Mouse (Mus musculus) midbrain, embryonic 16.5 days (tissue): ENCODE measurements around the gene Gkap1. TPM values are rescaled to one million over a fixed set of nuclear protein-coding genes. Genes with fewer than 3 reads are reported as not detected.

Experiments used
- ATAC-seq: fragments of 200-750 bp; cut with Nextera tagmentation; 2 replicates; pipeline ENCODE4 v1.8.0; 2017; ENCODE audit warnings: moderate TSS enrichment
- H3K27ac ChIP-seq: fragments of 300-500 bp; sonication (generic); 2 replicates; pipeline ENCODE4 v1.5.1; 2014; ENCODE audit warnings: mild to moderate bottlenecking, low read length, mixed read lengths
- H3K27me3 ChIP-seq: fragments of 300-500 bp; sonication (generic); 2 replicates; pipeline ENCODE4 v1.6.1; 2014; ENCODE audit warnings: low read depth, low read length, mixed read lengths; ENCODE audit not compliant: control insufficient read depth, insufficient read depth
- H3K36me3 ChIP-seq: fragments of 300-500 bp; sonication (generic); 2 replicates; pipeline ENCODE4 v1.6.1; 2014; ENCODE audit warnings: mild to moderate bottlenecking, low read length, moderate library complexity, mixed read lengths; ENCODE audit not compliant: control insufficient read depth, insufficient read depth
- H3K4me1 ChIP-seq: fragments of 300-500 bp; sonication (generic); 2 replicates; pipeline ENCODE4 v1.6.1; 2014; ENCODE audit warnings: mild to moderate bottlenecking, low read length, mixed read lengths; ENCODE audit not compliant: control insufficient read depth, insufficient read depth
- H3K4me2 ChIP-seq: fragments of 300-500 bp; sonication (generic); 2 replicates; pipeline ENCODE4 v1.6.1; 2014; ENCODE audit warnings: mild to moderate bottlenecking, low read length, mixed read lengths
- H3K4me3 ChIP-seq: fragments of 300-500 bp; sonication (generic); 2 replicates; pipeline ENCODE4 v1.5.1; 2014; ENCODE audit warnings: low read depth, mild to moderate bottlenecking, low read length, moderate library complexity, mixed read lengths
- H3K9ac ChIP-seq: fragments of 300-500 bp; sonication (generic); 2 replicates; pipeline ENCODE4 v1.6.1; 2014; ENCODE audit warnings: low read depth, low read length, mixed read lengths
- H3K9me3 ChIP-seq: fragments of 300-500 bp; sonication (generic); replicated peaks from 2 replicates; pipeline ENCODE4 v1.6.1; 2014; ENCODE audit warnings: mild to moderate bottlenecking, low read length, mixed read lengths; ENCODE audit not compliant: control insufficient read depth, poor library complexity, severe bottlenecking
- WGBS: fragments of 180-500 bp; shearing (Covaris S2); extraction: QIAGEN DNeasy Blood & Tissue Kit; methylation state at CpG from one replicate; pipeline ENCODE4 v1.1.7; 2014; 5-methylcytosine and 5-hydroxymethylcytosine counted together
- polyA plus RNA-seq: library from polyadenylated mRNA; unstranded; fragments of >200 nt; fragmentation: Nextera tagmentation; extraction: Ambion mirVana; gene quantifications from 2 replicates; pipeline ENCODE4 v1.2.1, GENCODE M21; 2015

Gene Gkap1
- polyA plus RNA-seq, 1 experiment from 2014 or later = 20.4 TPM

DNA sequence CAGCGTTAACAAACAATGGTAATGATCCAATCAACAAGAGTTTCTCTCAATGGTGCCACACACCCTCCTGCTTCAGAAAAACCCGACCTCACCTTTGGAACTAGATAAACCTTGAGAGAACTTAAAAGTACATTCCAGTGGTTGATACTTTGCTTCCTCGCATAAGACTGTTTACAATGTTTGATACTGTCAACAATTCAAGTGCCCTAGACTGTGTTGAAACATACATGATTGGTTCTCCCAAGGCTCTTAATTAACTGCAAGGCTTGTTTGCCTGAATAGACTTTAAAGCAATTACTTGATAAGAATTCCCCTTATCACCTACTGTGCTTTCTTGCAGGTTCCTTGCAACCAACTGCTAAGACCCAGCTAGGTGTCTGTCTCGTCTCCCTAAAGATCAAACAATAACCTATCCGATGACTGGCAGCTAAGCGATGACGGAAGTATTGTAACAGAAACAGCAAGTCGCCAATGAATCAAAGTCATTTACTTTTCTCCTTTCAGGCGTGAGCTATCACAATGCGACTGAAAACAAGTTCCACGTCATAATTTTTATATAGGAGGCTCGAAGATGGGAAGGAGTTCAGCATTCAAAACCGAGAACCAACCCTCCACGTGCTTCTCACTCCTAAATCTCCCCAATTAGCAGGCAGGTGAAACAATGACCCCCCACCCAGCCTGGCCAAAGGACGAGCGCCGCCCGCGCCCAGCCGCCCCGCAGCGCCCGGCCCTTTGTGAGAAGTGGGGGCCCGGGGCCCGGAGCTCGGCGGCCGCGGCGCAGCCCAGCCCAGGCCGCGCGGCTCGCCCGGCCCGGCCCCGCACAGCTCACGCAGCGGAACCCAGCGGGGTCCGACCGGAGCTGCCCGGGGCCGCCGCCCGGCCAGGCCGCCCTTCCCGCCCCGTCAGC lies 60.9 kb downstream of the Gkap1 start:
- peak overlapping the region; percentile 73 for H3K4me2 ChIP-seq
- peak overlapping the region; percentile 96 for H3K9ac ChIP-seq
- 2% methylated on average over 49 of the region's 49 CpGs for WGBS
- ATAC-seq = peak; percentile 73
- H3K9me3 ChIP-seq = no peaks in the 10 kb centered on the region
- H3K4me3 ChIP-seq = peak overlapping the region; percentile 99
- H3K27me3 ChIP-seq = no peaks in the 10 kb centered on the region
- H3K27ac ChIP-seq = peak overlapping the region; percentile 95
- no peaks in the 10 kb centered on the region for H3K36me3 ChIP-seq
- H3K4me1 ChIP-seq = peaks cover 33% of the 10 kb centered on the region

DNA sequence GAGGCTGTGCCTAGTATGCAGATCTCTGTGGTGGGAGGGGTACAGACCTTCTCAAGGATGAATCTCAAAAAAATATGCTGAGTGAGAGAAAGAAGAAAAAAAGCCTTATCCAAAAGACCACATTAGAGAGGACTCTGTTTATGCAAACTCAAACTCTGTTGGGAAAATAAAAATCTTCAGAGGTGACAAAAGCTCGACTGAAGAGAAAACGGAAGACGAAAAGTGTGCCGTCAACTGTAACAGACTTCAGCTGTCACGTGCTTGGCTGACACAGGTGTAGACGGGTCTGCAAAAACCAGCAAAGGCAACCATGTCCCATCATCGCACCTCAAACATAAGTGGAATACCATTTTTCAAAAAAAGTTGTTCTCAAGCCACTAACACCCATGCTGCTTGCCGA lies 61.7 kb downstream of the Gkap1 start:
- Histone ChIP-seq H3K4me2 (peak overlapping the region; percentile 73), H3K9ac (no peak overlapping the region; the same call in 1 of the 2 replicates), H3K36me3 (no peaks in the 10 kb centered on the region), H3K4me1 (peaks cover 33% of the 10 kb centered on the region), H3K4me3 (peak overlapping the region; percentile 99), H3K9me3 (no peaks in the 10 kb centered on the region), H3K27ac (no peak overlapping the region), H3K27me3 (no peaks in the 10 kb centered on the region)
- ATAC-seq = no peak
- WGBS = 67% methylated on average over 8 of the region's 8 CpGs

DNA sequence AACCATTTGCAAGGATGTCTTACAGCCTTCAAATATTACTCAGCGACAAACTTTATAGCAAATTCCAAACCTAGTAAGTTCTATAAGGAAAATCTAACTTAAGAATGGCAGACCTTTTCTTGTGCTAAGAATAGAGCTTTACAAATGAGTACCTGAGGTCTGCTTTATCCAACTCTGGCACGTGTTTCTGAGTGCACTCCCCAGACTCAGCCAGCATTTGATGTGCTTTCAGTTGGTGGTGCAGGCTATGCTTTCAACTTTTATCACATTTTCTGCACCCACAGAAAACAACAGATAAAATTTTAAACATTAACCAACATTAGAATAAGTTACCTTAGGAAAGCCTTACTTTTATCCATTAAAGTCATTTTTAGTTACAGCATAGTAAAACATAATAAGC lies 63.0 kb downstream of the Gkap1 start:
- no peak overlapping the region for H3K4me3 ChIP-seq
- no peak overlapping the region for H3K4me2 ChIP-seq
- H3K27ac ChIP-seq = no peak overlapping the region
- H3K27me3 ChIP-seq = no peaks in the 10 kb centered on the region
- ATAC-seq = no peak
- H3K36me3 ChIP-seq = no peaks in the 10 kb centered on the region
- H3K9ac ChIP-seq = no peak overlapping the region
- H3K4me1 ChIP-seq = peaks cover 33% of the 10 kb centered on the region
- WGBS = 74% methylated on average over 2 of the region's 2 CpGs
- no peaks in the 10 kb centered on the region for H3K9me3 ChIP-seq

DNA sequence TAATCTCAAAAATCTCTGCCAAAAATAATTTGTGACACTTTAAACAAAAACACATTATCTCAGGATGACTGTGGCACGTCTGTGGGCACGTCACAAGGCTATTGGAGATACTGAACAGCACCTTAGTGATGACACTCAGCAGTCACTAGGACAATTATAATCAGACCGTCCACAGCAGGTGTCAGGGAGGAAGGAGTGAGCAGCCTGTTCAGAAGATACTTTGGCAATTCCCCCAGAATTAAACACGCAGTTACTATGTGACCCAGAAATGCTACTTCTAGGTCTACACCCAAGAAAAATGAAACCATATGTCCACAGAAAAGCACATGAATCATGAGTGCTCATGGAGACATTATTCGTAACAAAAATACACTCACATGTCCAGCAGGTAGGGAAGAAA lies 65.1 kb downstream of the Gkap1 start:
- 88% methylated on average over 5 of the region's 5 CpGs for WGBS
- H3K4me3 ChIP-seq = no peak overlapping the region

DNA sequence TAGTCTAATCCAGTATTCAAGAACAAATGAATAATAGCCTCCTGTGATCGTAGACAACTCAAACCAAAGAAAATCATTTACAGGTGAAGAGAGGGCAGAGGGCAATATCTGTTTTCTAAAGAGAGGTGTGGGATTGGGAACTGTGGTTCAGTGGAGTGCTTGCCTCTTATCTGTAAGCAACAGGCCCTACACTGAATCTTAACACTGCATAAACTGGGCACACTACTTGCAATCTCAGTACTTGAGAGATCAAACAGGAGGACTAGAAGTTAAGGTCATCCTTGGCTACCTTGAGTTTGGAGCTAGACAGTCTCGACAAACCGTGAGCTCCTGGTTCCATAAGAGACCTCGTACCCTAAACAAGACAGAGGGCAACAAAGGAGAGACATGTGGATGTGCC lies 69.4 kb downstream of the Gkap1 start:
- H3K9ac ChIP-seq = no peak overlapping the region
- no peaks in the 10 kb centered on the region for H3K36me3 ChIP-seq
- no peaks in the 10 kb centered on the region for H3K27me3 ChIP-seq
- H3K4me1 ChIP-seq = 0 out of 2 replicates have a peak, but pooled peaks cover 2% of the 10 kb centered on the region
- no peak for ATAC-seq
- WGBS = 96% methylated on average over 4 of the region's 4 CpGs
- H3K9me3 ChIP-seq = no peaks in the 10 kb centered on the region
- no peak overlapping the region for H3K4me2 ChIP-seq
- no peak overlapping the region for H3K27ac ChIP-seq
- H3K4me3 ChIP-seq = no peak overlapping the region

More for the DNA sequence above, 65.1 kb downstream of the Gkap1 start:
- no peak overlapping the region for H3K27ac ChIP-seq
- no peak for ATAC-seq
- no peak overlapping the region for H3K9ac ChIP-seq
- H3K36me3 ChIP-seq = no peaks in the 10 kb centered on the region
- no peaks in the 10 kb centered on the region for H3K9me3 ChIP-seq
- H3K27me3 ChIP-seq = no peaks in the 10 kb centered on the region
- peaks cover 27% of the 10 kb centered on the region for H3K4me1 ChIP-seq
- no peak overlapping the region for H3K4me2 ChIP-seq

DNA sequence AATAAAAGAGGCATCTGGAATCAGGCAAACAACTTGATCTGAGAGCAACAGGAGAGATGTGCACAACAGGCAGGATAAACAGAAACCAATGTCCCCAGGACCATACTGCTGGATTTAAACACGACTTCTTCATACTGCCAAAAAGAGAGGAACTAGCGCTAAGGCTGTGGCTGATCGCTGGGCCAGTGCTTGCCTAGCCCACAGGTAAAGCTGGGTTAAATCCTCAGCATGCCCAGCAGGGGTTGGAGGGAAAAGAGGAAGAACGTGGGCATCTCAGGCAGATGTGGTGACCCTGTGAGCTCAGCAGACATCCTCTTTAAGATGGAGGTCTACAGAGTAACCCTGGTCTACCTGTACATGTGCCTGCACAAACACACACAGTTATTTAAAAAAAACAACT lies 70.5 kb downstream of the Gkap1 start:
- ATAC-seq = no peak
- H3K9ac ChIP-seq = no peak overlapping the region
- no peaks in the 10 kb centered on the region for H3K27me3 ChIP-seq
- H3K4me1 ChIP-seq = no peaks in the 10 kb centered on the region
- H3K4me2 ChIP-seq = no peak overlapping the region
- H3K4me3 ChIP-seq = no peak overlapping the region
- no peaks in the 10 kb centered on the region for H3K36me3 ChIP-seq
- no peaks in the 10 kb centered on the region for H3K9me3 ChIP-seq
- H3K27ac ChIP-seq = no peak overlapping the region
- 59% methylated on average over 4 of the region's 4 CpGs for WGBS

DNA sequence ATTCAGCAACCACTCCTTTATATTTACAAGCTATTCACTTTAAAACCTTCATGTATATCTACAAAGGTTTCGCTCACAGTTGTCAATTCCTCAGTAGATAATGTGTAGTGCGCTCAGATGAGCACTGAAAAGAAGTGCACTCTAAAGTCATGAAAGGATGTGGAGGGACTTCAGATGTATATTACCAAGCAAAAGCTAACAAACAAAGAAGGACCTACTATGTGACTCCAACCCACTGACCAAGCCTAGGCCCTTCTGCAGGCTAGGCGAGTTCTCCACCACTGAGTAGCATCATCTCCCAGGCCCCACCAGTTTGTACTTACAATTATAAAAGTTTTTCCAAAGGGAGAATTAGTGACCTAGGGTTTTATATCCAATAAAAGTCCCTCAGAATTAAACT lies 71.3 kb downstream of the Gkap1 start:
- H3K4me2 ChIP-seq = no peak overlapping the region
- H3K27me3 ChIP-seq = no peaks in the 10 kb centered on the region
- WGBS = 92% methylated on average over 3 of the region's 3 CpGs
- no peaks in the 10 kb centered on the region for H3K9me3 ChIP-seq
- H3K4me3 ChIP-seq = no peak overlapping the region
- no peaks in the 10 kb centered on the region for H3K4me1 ChIP-seq
- no peak for ATAC-seq
- no peak overlapping the region for H3K27ac ChIP-seq
- H3K9ac ChIP-seq = no peak overlapping the region
- no peaks in the 10 kb centered on the region for H3K36me3 ChIP-seq

DNA sequence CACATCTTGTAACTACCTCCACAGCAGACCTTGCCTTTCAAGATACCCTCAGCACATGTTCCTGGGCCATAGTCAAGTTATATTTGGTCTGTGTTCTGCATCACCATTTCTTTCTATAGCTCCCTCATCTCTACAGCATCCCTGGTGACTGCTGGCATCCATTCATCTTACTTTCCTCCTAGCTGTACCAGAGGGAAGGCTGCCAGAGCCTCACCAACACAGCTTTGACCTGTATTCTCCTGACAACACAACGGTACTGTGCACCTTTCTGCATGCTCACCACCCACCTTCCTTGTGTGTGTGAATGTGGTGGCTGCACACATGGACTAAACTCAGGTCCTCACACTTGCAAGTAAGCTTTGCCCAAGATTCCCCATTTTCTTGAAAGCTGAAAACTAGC lies 72.6 kb downstream of the Gkap1 start:
- Histone ChIP-seq H3K9me3 (no peaks in the 10 kb centered on the region), H3K4me3 (no peak overlapping the region), H3K27ac (no peak overlapping the region), H3K4me2 (no peak overlapping the region), H3K36me3 (no peaks in the 10 kb centered on the region), H3K27me3 (no peaks in the 10 kb centered on the region), H3K4me1 (no peaks in the 10 kb centered on the region), H3K9ac (no peak overlapping the region)
- 87% methylated on average over 1 of the region's 1 CpGs for WGBS
- no peak for ATAC-seq

DNA sequence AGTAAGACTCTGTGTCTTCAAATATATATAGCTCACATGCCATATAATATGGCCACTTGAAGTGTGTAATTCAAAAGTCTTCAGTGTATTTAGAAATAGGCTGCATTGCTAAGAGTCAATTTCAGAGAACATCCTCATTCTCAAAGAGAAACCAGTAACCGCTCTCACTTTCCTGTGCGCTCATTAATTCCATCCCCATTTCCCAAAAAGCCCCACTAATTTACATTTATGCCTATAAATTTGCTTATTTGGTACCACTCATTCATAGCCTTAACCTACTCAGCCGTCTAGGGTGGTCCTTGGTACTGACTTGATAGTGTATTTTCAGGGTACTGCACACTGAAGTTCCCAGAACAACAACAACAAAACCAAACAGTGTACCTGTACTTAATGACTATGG lies 73.6 kb downstream of the Gkap1 start:
- H3K36me3 ChIP-seq = no peaks in the 10 kb centered on the region
- no peaks in the 10 kb centered on the region for H3K27me3 ChIP-seq
- H3K9me3 ChIP-seq = no peaks in the 10 kb centered on the region
- no peak overlapping the region for H3K4me3 ChIP-seq
- no peak for ATAC-seq
- no peak overlapping the region for H3K4me2 ChIP-seq
- 95% methylated on average over 3 of the region's 3 CpGs for WGBS
- H3K4me1 ChIP-seq = no peaks in the 10 kb centered on the region
- no peak overlapping the region for H3K9ac ChIP-seq
- no peak overlapping the region for H3K27ac ChIP-seq
